Mouse (Mus musculus): ENCODE measurements around the gene Kcnj10.
A peak's percentile ranks its signal among the peaks of the same experiment; 100 is the strongest.

The Kcnj10 gene

DNA sequence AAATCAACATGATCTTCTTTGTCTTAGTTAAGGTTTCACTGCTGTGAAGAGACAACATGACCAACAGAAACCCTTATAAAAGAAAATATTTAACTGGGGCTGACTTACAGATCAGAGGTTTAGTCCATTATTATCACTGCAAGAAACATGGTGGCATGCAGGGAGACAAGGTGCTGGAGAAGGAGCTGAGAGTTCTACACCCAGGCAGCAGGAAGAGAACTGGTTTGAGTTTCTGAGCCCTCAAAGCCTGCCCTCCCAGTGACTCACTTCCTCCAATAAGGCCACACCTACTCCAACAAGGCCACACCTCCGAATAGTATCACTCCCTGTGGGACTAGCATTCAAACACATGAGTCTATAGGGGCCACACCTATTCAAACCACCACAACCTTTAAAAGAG lies 49.8 kb downstream of the Kcnj10 start:
- no peak for DNase-seq

DNA sequence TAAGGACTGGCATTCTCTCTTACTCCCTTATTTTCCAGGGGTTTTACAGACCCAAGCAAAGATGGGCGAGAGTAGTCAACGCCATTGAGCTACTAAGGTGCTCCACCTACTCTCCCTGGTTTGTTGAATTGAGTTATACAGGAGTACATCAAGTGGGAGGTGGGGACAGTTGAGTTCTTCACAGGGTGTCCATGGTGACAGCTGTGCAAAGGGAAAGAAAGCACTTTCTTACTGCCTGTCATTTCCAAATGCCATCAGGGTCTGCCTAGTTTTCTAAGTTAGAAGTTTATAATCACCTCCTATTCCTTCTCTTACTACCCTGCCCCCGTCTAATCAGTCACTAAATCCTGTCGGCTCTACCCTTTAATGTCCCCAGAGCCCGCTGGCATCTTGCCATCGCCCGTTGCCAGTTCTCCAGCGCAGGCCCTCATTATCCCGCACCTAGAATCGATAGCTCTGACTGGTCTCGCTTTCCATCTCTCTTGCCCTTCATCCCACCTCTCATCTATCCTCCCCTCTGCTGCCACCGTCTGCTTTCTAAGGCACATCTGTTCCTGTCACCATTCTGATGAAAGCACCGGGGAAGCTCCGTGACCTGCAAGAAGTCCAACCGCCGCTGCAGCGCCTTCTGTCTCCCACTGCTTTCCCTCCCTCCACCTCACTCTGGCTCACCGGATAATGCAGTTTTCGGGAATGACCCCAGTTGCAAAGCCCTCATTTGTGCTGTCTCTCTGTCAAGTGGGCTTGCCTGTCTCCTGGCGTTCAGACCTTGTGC lies 51.0 kb downstream of the Kcnj10 start:
- no peak for DNase-seq

DNA sequence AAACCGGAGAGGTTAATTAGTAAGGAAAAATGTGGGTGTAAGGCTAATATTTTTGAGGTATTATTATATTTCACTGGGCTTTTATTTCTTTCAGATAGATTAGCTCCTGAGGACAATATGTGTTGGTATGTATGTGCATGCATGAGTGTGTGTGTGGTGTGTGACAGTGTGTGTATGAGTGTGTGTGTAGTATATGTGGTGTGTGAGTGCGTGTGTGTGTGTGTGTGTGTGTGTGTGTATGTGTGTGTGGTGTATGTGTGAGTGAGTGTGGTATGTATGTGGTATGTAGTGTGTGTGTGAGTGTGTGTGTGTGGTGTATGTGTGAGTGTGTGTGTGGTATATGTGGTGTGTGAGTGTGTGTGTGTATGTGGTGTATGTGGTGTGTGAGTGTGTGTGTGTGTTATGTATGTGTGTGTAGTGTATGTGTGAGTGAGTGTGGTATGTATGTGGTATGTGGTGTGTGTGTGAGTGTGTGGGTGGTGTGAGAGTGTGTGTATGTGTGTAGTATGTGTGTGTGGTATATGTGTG lies 51.7 kb downstream of the Kcnj10 start:
- no peak for DNase-seq

DNA sequence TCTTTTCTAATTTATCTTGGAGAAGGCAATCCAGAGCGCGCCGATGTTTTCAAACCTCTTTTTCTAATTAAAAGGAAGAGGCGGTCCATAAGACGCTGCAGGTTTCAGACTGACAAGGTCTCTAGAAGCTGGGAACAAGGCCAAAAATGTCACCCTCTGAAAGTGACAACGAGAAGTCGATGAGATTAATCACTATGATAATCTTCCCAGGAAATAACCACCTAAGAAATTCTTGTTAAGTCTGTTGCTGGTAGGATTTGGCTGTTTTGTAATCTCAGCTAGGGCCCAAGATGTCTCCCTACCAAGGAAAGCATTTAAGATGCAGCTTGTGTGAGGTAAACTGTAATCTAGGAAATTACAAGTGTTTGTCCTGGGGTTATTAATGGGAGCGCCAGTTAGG lies 52.7 kb downstream of the Kcnj10 start:
- DNase-seq, result no peak

DNA sequence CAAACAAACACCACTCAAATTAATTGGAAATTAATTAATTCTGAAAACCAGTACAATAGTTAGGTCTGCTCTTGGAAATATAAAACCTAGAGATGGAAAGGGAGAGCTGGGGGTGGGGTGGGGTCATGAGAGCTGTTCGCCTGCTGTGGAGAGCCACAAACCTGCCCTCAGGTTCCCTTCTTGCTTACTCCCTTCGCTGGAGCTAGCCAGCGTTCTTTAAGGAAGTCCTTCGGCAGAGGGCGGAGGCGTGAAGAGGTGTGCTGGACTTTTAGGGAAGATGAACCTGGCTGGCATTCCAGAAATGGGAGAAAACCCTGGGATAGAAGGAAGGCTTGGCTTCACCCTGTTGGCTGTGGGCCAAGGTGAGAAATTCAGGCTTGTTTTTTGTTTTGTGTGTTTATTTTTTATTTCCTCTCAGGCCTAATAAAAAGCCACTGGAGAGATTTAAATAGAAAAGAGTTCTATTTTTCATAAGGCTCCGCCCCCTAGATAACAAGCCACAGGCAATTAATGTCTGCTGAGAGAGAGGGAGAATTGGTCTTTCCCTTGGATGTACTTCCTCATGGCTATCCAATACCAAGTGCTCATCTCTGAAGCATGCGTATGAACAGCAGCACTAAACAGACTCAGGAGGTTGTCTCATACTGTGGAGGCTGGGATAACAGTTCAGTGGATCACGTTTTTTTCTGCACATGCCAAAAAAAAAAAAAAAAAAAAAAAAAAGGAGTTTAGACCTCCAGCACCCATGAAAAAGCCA lies 56.2 kb downstream of the Kcnj10 start:
- DNase-seq, result no peak

DNA sequence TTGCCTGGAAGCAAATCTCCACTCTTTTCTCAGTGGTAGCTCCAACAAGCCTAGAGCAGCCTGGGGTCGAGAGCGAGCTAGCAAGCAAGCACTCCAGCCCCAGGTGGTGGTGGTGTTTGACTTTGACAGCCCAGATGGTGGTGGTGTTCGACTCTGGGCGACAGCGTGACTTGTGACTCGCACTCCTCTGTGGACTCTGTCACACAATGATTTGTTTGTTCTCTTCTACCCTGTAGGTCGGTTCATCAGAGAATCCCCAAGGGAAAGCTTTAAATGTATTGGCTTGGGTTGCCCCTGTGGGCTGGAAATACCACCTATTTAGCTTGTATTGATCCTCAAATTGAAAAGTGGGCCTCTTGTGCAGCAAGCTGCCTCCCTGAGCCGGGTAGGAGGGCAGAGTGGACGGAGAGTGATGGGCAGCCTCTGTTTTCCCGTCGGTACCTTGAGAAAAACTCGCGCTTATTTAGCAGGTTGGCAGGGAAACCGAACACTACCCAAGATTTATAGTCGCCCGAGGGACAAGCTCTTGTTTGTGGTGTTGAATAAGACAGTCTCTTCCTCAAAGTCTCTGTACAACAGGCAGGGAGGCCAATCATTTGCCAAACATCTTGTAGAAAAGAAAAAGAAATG lies 65.2 kb downstream of the Kcnj10 start:
- DNase-seq, result no peak

DNA sequence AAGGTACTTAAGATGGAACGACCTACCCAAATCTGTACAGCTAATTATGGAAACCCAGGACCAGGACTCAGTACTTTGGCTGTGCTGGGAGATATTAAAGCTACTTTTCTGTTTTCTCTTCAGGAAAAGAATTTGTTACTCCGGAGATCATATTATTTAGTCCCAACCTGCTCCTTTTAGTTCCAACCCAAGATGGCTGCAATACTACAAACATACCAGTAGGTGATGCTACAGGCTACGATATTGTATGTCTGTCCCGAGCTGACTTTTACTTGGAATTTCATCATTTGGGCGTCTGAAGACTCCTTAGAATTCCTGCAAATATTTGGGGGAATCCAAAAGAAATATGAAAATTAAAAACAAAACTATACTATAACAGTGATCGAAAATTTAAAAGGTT lies 68.0 kb downstream of the Kcnj10 start:
- no peak for DNase-seq

DNA sequence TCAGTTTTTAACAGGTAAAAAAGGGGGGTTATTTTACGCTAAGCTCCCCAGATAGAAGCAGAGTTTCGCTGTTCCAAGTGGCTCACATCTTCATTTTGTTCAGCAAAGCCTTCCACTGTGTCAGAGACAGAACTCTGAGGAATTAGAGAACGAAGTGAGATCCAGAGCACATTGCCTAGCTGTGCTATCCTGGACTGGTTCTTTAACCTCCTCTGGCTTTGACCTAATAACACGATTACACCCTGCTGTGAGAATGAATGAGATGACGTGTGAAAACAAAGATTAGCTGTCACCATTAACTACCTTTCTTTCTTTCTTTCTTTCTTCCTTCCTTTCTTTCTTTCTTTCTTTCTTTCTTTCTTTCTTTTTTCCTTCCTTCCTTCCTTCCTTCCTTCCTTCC lies 68.4 kb downstream of the Kcnj10 start:
- DNase-seq, result no peak

DNA sequence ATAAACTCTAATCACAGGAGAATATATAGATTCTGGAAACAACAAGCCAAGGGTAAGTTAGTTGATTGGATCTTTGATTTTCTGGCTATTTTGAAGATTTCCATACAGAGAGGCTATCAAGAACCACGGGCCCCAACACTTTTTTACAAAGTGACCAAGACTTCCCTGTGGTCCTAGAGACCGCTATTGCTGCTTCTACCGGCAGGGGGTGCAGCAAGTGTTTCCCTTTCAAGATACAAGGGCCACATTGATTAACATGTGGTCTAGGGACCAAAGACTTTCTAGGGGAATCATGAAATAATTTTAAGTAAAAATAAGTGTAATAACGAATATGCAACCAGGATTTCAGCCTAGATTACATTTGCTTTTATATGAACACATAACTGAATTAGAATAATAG lies 69.8 kb downstream of the Kcnj10 start:
- DNase-seq, result peak; percentile 46 to 79

DNA sequence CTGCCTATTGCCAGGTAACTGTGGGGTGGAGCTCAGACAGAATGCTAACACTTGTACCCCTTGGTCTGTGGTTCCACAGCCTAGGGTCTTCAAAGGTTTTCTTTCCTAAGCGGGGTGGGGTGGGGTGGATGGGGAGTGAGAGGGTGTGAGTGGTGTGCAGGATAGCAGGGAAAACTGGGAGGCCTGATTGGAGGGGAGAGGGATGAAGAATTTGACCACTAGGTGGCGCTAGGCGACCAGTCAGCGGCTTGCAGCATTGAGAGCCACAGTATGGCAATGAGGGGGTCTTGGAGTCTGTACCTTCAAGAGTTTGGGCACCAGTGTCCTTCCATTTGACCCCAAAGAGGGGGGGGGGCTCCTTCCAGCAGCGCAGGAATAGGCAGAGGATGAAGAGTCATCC lies 71.2 kb downstream of the Kcnj10 start:
- DNase-seq, result peak; percentile 34 to 74

DNA sequence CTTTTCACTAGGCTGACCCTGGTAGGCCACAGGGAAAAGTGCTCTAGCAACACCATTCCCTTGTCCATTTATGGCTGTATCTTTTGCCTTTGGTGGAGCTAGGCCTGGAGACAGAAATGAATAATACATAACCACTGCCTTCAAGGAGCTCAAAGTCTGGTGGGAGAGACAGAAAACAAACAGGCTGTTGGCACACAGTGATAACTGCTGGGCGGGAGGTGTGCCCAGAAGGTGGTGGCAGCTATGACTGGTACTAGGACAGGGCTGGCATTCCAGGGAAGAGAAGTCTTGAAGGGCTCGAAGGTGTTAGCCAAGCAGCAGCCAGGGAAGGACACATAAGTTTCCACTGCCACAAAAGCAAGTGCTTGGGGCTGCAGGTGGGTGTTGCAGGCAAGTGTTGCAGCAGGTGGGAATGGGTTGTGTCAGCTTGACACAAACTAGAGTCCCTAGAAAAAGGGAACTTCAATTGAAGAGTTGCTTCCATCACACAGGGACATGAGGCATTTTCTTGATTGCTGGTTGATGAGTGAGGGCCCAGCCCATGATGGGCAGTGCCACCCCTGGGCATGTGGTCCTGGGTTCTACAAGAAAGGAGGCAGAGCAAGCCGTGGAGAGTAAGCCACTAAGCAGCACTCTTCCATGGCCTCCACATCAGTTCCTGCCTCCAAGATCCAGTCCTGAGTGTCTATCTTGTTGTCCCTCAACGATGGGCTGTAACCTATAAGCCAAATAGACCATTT lies 72.7 kb downstream of the Kcnj10 start:
- no peak for DNase-seq

DNA sequence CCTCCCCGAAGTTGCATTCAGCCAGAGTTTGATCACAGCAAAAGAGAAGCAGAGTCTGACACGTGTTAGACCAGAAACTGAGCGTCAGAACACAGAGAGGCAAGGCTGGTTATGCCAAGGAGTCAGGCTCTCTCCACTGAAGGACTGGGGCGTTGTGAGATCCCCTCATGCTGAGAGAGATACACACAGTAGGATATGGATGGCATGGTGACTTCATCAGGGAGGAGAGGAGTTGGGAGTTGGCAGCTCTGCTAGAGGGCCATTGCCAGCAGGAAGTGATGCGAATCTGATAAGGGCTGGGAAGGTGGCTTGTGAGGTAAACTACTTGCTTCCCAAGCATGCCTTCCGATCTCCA lies 73.2 kb downstream of the Kcnj10 start:
- DNase-seq, result no peak

DNA sequence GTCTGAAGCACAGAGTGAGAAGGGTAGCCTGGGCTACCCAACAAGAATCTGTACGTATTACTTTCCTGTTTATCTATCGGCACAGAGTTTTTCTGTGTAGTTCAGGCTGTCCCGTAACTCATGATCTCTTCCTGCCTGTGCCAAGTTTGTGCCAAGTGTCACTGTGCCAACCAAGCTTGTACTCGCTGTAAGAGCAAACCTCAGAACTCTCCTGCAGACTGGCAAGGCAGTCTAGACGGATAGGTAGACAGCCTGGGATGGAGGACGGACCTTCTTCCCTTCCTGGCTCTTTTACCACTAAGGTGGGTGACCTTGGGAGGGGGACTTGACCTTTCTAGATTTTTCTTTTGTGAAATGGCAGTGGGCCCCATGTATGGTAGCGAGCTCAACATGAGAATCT lies 74.1 kb downstream of the Kcnj10 start:
- DNase-seq, result no peak

DNA sequence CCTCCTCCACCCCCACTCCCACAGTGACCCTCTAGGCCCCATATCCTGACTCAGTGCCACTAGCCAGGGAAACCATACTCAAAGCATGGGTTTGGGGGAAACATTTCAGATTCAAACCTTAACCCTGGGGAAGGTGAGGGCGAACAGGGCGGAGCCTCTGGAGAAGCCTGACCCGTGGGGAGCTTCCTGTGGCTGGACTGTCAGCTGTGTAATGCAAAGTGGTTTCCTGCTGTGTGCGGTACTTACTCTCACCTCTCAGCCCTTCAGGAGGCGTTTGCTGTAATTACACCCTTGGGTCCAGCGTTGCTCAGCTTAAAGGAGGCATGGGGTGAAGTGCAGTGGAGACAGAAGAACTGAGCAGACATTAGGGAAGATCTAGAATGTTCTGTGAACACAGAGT lies 77.2 kb downstream of the Kcnj10 start:
- no peak for DNase-seq

DNA sequence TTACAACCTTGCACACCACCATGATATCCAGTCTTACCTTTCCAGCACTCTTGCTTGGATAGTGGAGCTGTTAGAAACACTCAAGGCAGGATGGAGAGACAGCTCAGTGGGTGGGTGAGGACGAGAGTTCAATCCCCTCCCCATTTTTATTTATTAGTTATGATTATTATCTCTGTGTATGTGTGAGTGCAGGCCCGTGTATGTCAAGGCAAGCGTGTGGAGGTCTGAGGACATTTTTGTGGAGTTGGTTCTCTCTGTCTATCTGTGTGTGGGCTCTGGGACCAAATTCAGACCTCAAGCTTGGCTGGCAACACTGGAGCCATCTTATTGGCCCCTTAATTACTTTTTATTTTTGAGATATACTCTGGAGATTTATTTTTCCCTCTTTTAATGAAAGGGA lies 77.6 kb downstream of the Kcnj10 start:
- DNase-seq, result no peak

DNA sequence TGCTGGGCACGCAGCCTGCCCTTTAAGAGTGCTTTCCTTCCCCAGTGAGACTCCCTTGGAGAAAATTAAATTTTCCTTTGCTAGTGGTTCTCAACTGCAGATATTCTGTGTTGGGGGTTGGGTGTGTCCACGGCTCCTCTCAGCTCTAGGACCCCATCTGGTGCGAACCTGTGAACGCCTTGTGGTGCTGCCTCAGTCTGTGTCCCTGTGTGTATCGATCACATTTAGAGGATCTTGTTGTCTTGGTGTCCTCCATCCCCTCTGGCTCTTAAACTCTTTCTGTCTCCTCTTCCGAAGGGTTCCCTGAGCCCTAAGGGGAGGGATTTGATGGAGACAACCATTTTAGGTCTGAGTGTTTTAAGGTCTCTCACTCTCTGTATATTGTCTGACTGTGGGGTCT lies 79.2 kb downstream of the Kcnj10 start:
- no peak for DNase-seq

DNA sequence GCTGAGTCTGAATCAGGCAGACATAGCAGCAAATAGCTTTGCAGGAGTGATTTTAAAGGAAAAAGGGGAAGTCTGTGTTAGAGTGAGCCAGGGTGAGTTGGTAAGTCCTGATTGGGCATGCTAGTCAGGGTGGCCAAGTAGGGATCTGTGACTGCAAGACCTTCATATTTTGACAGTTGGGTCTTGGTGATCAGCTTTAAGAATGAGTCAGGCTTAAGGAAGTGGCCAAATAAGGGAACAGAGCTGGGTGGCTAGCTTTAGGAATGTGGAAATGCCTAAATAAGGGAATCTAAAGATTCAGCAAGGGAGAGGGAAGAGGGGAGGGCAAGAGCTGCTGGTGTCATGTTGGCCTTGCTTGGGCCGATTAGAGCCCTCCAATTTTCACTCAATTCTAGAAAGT lies 82.4 kb downstream of the Kcnj10 start:
- DNase-seq, result no peak

Data from spleen, adult 18-20 months (tissue).